8 mouse cellular contexts compared by ENCODE assay signal in genomic region chr5:137307071-137307912, GRCm38 (mm10). TPM values are rescaled to one million over a fixed set of nuclear protein-coding genes. Genes with fewer than 3 reads are reported as not detected.
DNase-seq lines count a peak whose midpoint lies in the region; ATAC-seq and TF ChIP-seq lines count a peak whose summit lies in the region.

Gene Srrt (minus strand): TSS chr5:137307674.

- peak within 1 kb of the TSS; percentile 88 for H3K27ac ChIP-seq in bone marrow, adult 2 months (ENCODE audit: control insufficient read depth, insufficient read depth, low read depth, low read length, poor library complexity)
- peak within 1 kb of the TSS; percentile 96 for H3K27ac ChIP-seq in embryonic facial prominence, embryonic 15.5 days (replicated peaks)

- under 1% methylated on average over 65 of the region's 72 CpGs for WGBS in bone marrow, adult 2 months
- WGBS in embryonic facial prominence, embryonic 15.5 days, result under 1% methylated on average over 58 of the region's 72 CpGs

- H3K4me1 ChIP-seq in bone marrow, adult 2 months (ENCODE audit: control insufficient read depth, insufficient read depth, low read length), result peaks cover 3% of the 10 kb centered on the region
- peaks cover 46% of the 10 kb centered on the region for H3K4me1 ChIP-seq in embryonic facial prominence, embryonic 15.5 days

- H3K9ac ChIP-seq in embryonic facial prominence, embryonic 15.5 days, result peak within 1 kb of the TSS; percentile 98

- peaks cover 64% of the 10 kb centered on the region for H3K36me3 ChIP-seq in embryonic facial prominence, embryonic 15.5 days

- no peak for TF ChIP-seq CTCF in bone marrow, adult 2 months (IDR thresholded peaks at IDR 0.05; ENCODE audit: control insufficient read depth, insufficient read depth, low read length)

- H3K9me3 ChIP-seq in embryonic facial prominence, embryonic 15.5 days (replicated peaks), result no peaks in the 10 kb centered on the region

- H3K27me3 ChIP-seq in embryonic facial prominence, embryonic 15.5 days, result no peaks in the 10 kb centered on the region

- peak; percentile 98 for DNase-seq in A20 (ENCODE audit: low read depth, low spot score)
- DNase-seq in heart, adult 8-10 months (ENCODE audit: low spot score), result peak; percentile 93
- peak; percentile 94 for DNase-seq in kidney, adult 9 months
- DNase-seq in liver, result peak; percentile 92
- peak; percentile 87 to 93 for DNase-seq in spleen, postnatal 4 days (ENCODE audit: low spot score in 2 of 2)

- peak; percentile 59; the same call in 1 of the 2 replicates for TF ChIP-seq POLR2A in bone marrow, adult 2 months (IDR thresholded peaks at IDR 0.05; ENCODE audit: borderline replicate concordance, control insufficient read depth, low read depth, low read length)

- peak within 1 kb of the TSS; percentile 81 for H3K4me3 ChIP-seq in bone marrow, adult 2 months (replicated peaks; ENCODE audit: control insufficient read depth, low read depth, low read length)
- peak within 1 kb of the TSS; percentile 92 for H3K4me3 ChIP-seq in embryonic facial prominence, embryonic 15.5 days (replicated peaks)

- peak within 1 kb of the TSS; percentile 68 for H3K4me2 ChIP-seq in embryonic facial prominence, embryonic 15.5 days (replicated peaks)

- peak; percentile 88 for ATAC-seq in embryonic facial prominence, embryonic 15.5 days (ENCODE audit: insufficient number of reproducible peaks, low FRiP score, low TSS enrichment, low read depth)
- peak; percentile 84 for ATAC-seq in monocyte, adult 5-6 weeks (replicated peaks; ENCODE audit: insufficient number of reproducible peaks, low FRiP score, low TSS enrichment, poor library complexity, severe bottlenecking)

RNA-seq across cellular contexts. Expression of gene Srrt, which starts in this region (rescaled TPM):
- 304 and 461 TPM in 2 replicates for polyA plus RNA-seq in bone marrow, adult 2 months (2011; ENCODE audit: insufficient read depth, insufficient read length, low replicate concordance, missing spikeins)
- 124 TPM in 2 replicates for polyA plus RNA-seq in embryonic facial prominence, embryonic 15.5 days (2015; fragmentation: Nextera tagmentation; extraction: Ambion mirVana)
- 10 to 100 TPM; 54.4 to 62.6 (median 60.3) TPM for total RNA-seq in heart, adult 8-10 months (2022)
- total RNA-seq in monocyte, adult 5-6 weeks (2017), result 250 to 289 TPM (median 261 TPM) in 3 replicates

Comparison
In these comparisons a context has a peak if more than half of its experiments do, and no peak if none do; other contexts are left out.
1. Peak in every context shown above with its lines: DNase-seq, ATAC-seq, H3K4me3 ChIP-seq and H3K27ac ChIP-seq.